Mouse (Mus musculus): Measurements from ENCODE around the gene Ugt2a1. TPM values are rescaled to one million over a fixed set of nuclear protein-coding genes. Genes with fewer than 3 reads are reported as not detected.

Gene Ugt2a1
- polyA plus RNA-seq (2015; fragmentation: Illumina TruSeq; extraction: RNeasy Lipid Tissue Mini Kit (QIAGEN cat#74804); ENCODE audit: insufficient read depth, low replicate concordance): not detected

DNA sequence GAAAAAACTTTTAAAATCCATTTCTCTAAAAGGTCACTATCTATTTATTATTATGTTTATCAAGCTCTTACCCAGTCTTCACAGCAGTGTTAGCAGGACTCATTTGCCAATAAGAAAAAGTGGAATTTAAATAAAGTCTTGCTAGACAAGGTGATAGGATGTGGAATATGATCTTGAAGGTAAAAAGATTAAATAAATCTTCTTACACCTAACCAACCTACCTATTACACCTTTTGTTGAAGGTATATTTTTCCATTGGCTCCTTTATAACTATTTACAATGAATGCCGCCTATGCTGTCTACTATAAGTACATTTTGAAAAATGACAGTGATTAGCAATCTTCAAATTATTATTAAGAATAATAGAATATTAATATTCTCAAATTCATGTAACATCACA lies at the start of gene Ugt2a1:
Gene Ugt2a1 (minus strand): TSS at position 101 of the 400 bp plus-strand sequence.

DNA sequence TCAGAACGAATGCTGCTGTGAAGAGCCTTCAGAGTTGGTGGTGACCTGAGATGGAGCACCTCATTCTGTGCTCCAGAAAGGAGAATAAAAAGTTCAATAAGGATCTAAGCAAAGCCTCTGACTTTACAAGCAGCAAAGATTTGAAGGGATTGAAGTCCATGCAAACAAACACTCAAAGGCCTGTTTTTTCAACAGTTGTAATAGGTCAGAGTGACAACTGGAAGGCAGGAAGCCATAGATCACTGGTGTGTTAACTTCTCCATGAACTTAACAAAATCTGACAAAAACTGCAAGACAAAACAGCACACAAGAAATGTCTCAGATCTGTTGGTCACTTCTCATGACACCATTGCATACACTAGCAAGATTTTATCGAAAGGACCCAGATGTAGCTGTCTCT lies 47.4 kb upstream of the Ugt2a1 start, which contains the start of gene Sult1b1:
Gene Sult1b1 (minus strand): TSS at position 85 of the 400 bp plus-strand sequence.

DNA sequence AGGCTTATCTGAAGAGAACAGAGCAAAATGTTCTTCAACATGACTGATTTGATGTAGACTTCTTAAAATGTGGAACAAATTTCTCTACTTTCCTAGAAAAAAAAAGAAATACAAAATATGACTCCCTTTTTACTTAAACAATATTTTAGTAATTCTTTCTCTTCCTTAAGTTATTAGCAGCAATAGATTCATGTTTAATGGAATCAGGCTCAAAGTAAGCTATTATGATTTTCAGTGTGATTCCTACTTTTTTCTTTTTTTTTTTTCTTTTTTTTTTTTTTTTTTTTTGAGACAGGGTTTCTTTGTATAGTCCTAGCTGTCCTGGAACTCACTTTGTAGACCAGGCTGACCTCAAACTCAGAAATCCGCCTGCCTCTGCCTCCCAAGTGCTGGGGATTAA lies 4.0 kb downstream of the Ugt2a1 start, which contains the start of gene Gm43638:
Gene Gm43638 (minus strand): TSS at position 101 of the 400 bp plus-strand sequence.

DNA sequence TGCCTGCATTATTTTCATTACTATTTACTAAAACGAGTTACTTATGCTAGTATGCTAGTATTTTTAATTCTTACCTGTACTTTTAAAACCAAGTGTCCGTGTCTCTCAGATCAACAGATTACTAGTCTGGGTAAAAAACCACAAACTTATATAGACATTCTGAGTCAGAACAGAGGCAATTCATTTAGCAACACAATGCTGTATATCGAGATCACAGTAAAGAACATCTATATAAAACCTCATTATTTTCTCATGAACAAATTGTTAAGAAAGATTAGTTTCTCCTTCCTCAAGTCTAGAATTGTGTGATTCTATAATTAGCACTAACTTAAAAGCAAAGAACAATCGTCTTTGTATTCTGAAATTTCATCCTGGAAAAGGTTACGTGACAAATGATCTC lies 8.5 kb downstream of the Ugt2a1 start, which contains the start of gene Ugt2a2:
Gene Ugt2a2 (minus strand): TSS at position 101 of the 400 bp plus-strand sequence.

DNA sequence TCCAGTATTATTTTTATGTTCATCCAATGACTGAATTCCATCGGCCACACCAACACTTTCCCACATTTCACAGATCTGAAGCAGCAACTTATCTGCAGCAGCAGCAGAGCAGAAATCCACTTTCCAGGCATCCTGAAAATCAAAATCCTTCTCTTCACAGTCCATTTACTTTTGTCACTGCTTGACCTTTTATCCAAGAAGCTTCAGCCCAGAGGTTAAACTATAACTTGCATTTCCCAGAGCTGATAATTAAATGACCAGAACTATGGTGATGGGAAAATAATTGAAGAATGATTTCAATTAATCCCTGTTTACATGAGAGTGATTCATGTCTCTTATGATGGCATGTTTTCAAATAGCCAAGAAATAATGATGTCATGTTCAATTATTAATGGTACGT lies 66.6 kb downstream of the Ugt2a1 start, which contains the start of gene Ugt2b38:
Gene Ugt2b38 (minus strand): TSS at position 163 of the 400 bp plus-strand sequence.

Other genes starting within 250 kb of the Ugt2a1 start
- gene Ugt2b37, start 236.1 kb downstream of the Ugt2a1 start, polyA plus RNA-seq (2015; fragmentation: Illumina TruSeq; extraction: RNeasy Lipid Tissue Mini Kit (QIAGEN cat#74804); ENCODE audit: insufficient read depth, low replicate concordance): not detected
- gene Ugt2a3, start 153.7 kb downstream of the Ugt2a1 start, polyA plus RNA-seq (2015; fragmentation: Illumina TruSeq; extraction: RNeasy Lipid Tissue Mini Kit (QIAGEN cat#74804); ENCODE audit: insufficient read depth, low replicate concordance): not detected
- gene Ugt2b38, start 66.7 kb downstream of the Ugt2a1 start, polyA plus RNA-seq (2015; fragmentation: Illumina TruSeq; extraction: RNeasy Lipid Tissue Mini Kit (QIAGEN cat#74804); ENCODE audit: insufficient read depth, low replicate concordance): not detected
- not detected for gene Ugt2a2, start 8.6 kb downstream of the Ugt2a1 start, polyA plus RNA-seq (2015; fragmentation: Illumina TruSeq; extraction: RNeasy Lipid Tissue Mini Kit (QIAGEN cat#74804); ENCODE audit: insufficient read depth, low replicate concordance)
- gene Gm43638, start 4.1 kb downstream of the Ugt2a1 start, polyA plus RNA-seq (2015; fragmentation: Illumina TruSeq; extraction: RNeasy Lipid Tissue Mini Kit (QIAGEN cat#74804); ENCODE audit: insufficient read depth, low replicate concordance): not detected
- gene Sult1b1, start 47.3 kb upstream of the Ugt2a1 start, polyA plus RNA-seq (2015; fragmentation: Illumina TruSeq; extraction: RNeasy Lipid Tissue Mini Kit (QIAGEN cat#74804); ENCODE audit: insufficient read depth, low replicate concordance): not detected
- gene Sult1d1, start 78.2 kb upstream of the Ugt2a1 start, polyA plus RNA-seq (2015; fragmentation: Illumina TruSeq; extraction: RNeasy Lipid Tissue Mini Kit (QIAGEN cat#74804); ENCODE audit: insufficient read depth, low replicate concordance): not detected
- gene Sult1e1, start 100.7 kb upstream of the Ugt2a1 start, polyA plus RNA-seq (2015; fragmentation: Illumina TruSeq; extraction: RNeasy Lipid Tissue Mini Kit (QIAGEN cat#74804); ENCODE audit: insufficient read depth, low replicate concordance): 0.77 TPM
- not detected for gene Csn1s1, start 175.3 kb upstream of the Ugt2a1 start, polyA plus RNA-seq (2015; fragmentation: Illumina TruSeq; extraction: RNeasy Lipid Tissue Mini Kit (QIAGEN cat#74804); ENCODE audit: insufficient read depth, low replicate concordance)
- gene Csn2, start 208.8 kb upstream of the Ugt2a1 start, polyA plus RNA-seq (2015; fragmentation: Illumina TruSeq; extraction: RNeasy Lipid Tissue Mini Kit (QIAGEN cat#74804); ENCODE audit: insufficient read depth, low replicate concordance): 0.99 TPM